Mouse (Mus musculus) limb, embryonic 13.5 days (tissue): ENCODE measurements around the gene Slc36a2. TPM values are rescaled to one million over a fixed set of nuclear protein-coding genes. Genes with fewer than 3 reads are reported as not detected.
"Not testable (repeated sequence)": the region's sequence is repeated elsewhere in the genome, so short reads cannot be mapped to it uniquely, and the experiment has no call there.

Experiments
- ATAC-seq: fragments of 200-750 bp; cut with Nextera tagmentation; 2 replicates; pipeline ENCODE4 v1.8.0; 2017; ENCODE audit warnings: low read depth, moderate number of reproducible peaks, moderate TSS enrichment; ENCODE audit not compliant: low FRiP score
- H3K27ac ChIP-seq: fragments of 300-500 bp; sonication (generic); 2 replicates; pipeline ENCODE4 v1.5.1; 2015; ENCODE audit warnings: inconsistent platforms, mild to moderate bottlenecking, moderate library complexity
- H3K27me3 ChIP-seq: fragments of 300-500 bp; sonication (generic); 2 replicates; pipeline ENCODE4 v1.6.1; 2015; ENCODE audit warnings: mild to moderate bottlenecking, inconsistent platforms
- H3K36me3 ChIP-seq: fragments of 300-500 bp; sonication (generic); 2 replicates; pipeline ENCODE4 v1.6.1; 2015; ENCODE audit warnings: inconsistent platforms, mild to moderate bottlenecking, moderate library complexity
- H3K4me1 ChIP-seq: fragments of 300-500 bp; sonication (generic); 2 replicates; pipeline ENCODE4 v1.6.1; 2015; ENCODE audit warnings: inconsistent platforms
- H3K4me2 ChIP-seq: fragments of 300-500 bp; sonication (generic); replicated peaks from 2 replicates; pipeline ENCODE4 v1.6.1; 2015; ENCODE audit warnings: inconsistent platforms, mild to moderate bottlenecking, moderate library complexity
- H3K4me3 ChIP-seq: fragments of 300-500 bp; sonication (generic); 2 replicates; pipeline ENCODE4 v1.5.1; 2015; ENCODE audit warnings: moderate library complexity, mild to moderate bottlenecking, inconsistent platforms
- H3K9ac ChIP-seq: fragments of 300-500 bp; sonication (generic); 2 replicates; pipeline ENCODE4 v1.6.1; 2015; ENCODE audit warnings: mild to moderate bottlenecking, inconsistent platforms
- H3K9me3 ChIP-seq: fragments of 300-500 bp; sonication (generic); 2 replicates; pipeline ENCODE4 v1.6.1; 2016; ENCODE audit warnings: inconsistent platforms
- WGBS: fragments of 180-500 bp; shearing (Covaris S2); methylation state at CpG from one replicate; pipeline ENCODE4 v1.1.7; 2015; 5-methylcytosine and 5-hydroxymethylcytosine counted together
- polyA plus RNA-seq: library from polyadenylated mRNA; unstranded; fragments of >200 nt; fragmentation: Nextera tagmentation; extraction: Ambion mirVana; gene quantifications from 2 replicates; pipeline ENCODE4 v1.2.1, GENCODE M21; 2015

Slc36a2 gene
- polyA plus RNA-seq, 1 experiment from 2014 or later, result 0.29 TPM

DNA sequence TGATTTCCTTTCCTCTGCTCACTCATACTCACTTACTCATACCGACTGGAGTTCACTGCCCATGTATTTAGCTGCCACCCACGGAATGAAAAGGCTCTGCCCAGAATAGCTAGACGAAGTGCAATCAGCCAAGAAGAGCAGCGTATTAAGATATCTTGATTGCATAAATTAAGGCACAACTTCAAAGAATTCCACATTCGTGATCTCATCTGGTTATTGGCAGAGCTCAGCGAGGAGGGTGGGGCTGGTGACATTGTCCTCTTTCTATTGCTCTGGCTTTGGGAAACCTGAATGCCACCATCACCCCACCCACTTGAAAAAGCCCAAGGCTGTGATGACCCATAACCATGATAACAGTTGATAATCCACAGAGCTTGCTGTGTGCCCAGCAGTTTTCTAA, 56.9 kb downstream of the Slc36a2 start:
- Histone ChIP-seq H3K9me3 (no peaks in the 10 kb centered on the region), H3K4me2 (no peak overlapping the region), H3K27ac (no peak overlapping the region), H3K4me1 (no peaks in the 10 kb centered on the region), H3K36me3 (no peaks in the 10 kb centered on the region), H3K9ac (no peak overlapping the region), H3K4me3 (no peak overlapping the region), H3K27me3 (no peaks in the 10 kb centered on the region)
- 85% methylated on average over 6 of the region's 6 CpGs for WGBS
- ATAC-seq, result no peak

- 79% methylated on average over 3 of the region's 3 CpGs for WGBS
- H3K36me3 ChIP-seq, result no peaks in the 10 kb centered on the region
- no peaks in the 10 kb centered on the region for H3K9me3 ChIP-seq
Measured at GRCm38 (mm10) chr11:55126663-55127062, 58.2 kb downstream of the Slc36a2 start.

DNA sequence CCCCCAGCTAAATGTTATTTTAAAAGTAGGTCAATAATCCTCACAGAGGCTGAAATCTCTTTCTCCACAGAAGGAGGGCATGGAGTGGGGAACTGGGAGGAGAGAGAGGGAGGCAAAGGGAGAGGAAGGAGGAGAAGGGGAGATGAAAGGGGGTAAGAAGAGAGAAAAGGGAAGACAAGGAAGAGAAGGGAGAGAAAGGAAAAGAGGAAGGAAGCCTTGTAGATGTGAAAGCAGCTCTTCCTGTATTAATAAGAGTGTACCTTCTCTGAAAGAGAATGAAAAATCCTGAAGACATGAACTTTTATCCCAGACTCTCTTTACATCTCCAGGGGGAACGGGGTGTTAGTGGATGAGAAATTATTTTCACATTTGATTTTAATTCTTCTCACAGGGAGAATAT, 63.4 kb downstream of the Slc36a2 start:
- Histone ChIP-seq H3K27me3 (no peaks in the 10 kb centered on the region), H3K4me2 (no peak overlapping the region), H3K4me1 (no peaks in the 10 kb centered on the region), H3K9me3 (no peaks in the 10 kb centered on the region), H3K9ac (0 out of 2 replicates have a peak overlapping the region, but pooled peaks have one; percentile 19), H3K36me3 (no peaks in the 10 kb centered on the region), H3K4me3 (no peak overlapping the region), H3K27ac (no peak overlapping the region)
- ATAC-seq, result no peak
- 80% methylated on average over 1 of the region's 1 CpGs for WGBS

More at GRCm38 (mm10) chr11:55126663-55127062, 58.2 kb downstream of the Slc36a2 start:
- Histone ChIP-seq H3K27ac (no peak overlapping the region), H3K9ac (no peak overlapping the region), H3K4me1 (no peaks in the 10 kb centered on the region), H3K4me3 (no peak overlapping the region), H3K4me2 (no peak overlapping the region), H3K27me3 (no peaks in the 10 kb centered on the region)
- no peak for ATAC-seq

GRCm38 (mm10) chr11:55120821-55121271, 64.0 kb downstream of the Slc36a2 start:
- Histone ChIP-seq H3K27ac (no peak overlapping the region), H3K4me2 (no peak overlapping the region), H3K9me3 (no peaks in the 10 kb centered on the region), H3K4me3 (no peak overlapping the region), H3K4me1 (no peaks in the 10 kb centered on the region), H3K27me3 (no peaks in the 10 kb centered on the region), H3K9ac (0 out of 2 replicates have a peak overlapping the region, but pooled peaks have one; percentile 19), H3K36me3 (no peaks in the 10 kb centered on the region)
- WGBS, result 67% methylated on average over 8 of the region's 8 CpGs
- ATAC-seq, result no peak

DNA sequence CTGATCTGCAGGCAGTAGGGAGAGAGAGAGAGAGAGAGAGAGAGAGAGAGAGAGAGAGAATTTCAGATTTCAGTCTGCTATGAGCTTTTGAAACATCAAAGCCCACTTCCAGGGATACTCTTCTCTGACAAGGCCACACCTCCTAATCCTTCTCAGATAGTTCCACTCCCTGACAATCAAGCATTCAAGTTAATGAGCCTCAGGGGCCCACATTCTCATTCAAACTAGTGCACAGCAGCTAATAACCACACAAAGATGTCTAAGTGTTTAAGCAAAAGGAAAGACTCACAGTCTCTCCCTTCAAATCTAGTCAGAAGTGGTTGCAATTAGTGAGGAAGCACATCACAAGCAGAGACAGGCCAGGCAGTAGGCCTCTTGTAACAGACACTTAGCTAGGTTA, 64.6 kb downstream of the Slc36a2 start:
- Histone ChIP-seq H3K9ac (no peak overlapping the region), H3K9me3 (no peaks in the 10 kb centered on the region), H3K27ac (no peak overlapping the region), H3K4me3 (no peak overlapping the region), H3K36me3 (no peaks in the 10 kb centered on the region), H3K27me3 (no peaks in the 10 kb centered on the region), H3K4me1 (no peaks in the 10 kb centered on the region), H3K4me2 (no peak overlapping the region)
- ATAC-seq, result no peak

DNA sequence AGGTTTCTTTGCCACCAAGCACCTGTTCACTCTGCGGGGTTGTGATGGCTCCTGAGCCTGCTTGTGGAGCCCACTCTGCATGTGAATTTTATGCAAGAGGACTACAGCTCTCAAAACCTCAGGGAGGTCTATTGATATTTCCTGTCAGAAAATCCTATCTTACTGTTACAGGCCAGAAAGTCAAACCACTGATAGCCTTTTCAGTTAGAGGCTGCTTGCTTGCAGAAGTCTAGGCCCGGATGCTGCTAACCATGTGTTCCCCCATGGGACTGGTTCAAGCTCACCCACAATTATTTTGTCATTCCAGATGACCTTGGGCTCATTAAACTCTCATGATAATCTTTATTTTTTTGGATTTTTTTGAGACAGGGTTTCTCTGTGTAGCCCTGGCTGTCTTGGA, 67.8 kb downstream of the Slc36a2 start:
- H3K9ac ChIP-seq, result no peak overlapping the region

DNA sequence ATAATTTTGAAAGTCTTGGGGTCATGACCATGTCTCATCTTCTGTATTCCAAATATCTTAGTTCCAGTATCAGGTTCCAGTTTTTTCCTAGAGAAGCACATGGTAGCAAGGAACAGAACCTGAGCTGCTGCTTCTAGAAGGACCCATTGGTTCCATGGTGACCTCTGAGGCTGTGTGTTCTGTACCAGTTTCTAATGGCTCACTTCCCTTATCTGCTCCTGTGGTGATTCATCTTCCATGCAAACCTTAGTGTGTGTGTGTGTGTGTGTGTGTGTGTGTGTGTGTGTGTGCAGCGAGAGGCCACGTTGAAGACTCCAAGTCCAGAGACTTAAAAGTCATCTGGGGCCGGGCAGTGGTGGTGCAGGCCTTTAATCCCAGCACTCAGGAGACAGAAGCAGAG, 68.9 kb downstream of the Slc36a2 start:
- no peaks in the 10 kb centered on the region for H3K9me3 ChIP-seq
- no peak overlapping the region for H3K4me2 ChIP-seq
- no peak overlapping the region for H3K4me3 ChIP-seq
- no peak for ATAC-seq
- no peak overlapping the region for H3K9ac ChIP-seq
- H3K27me3 ChIP-seq, result no peaks in the 10 kb centered on the region
- no peak overlapping the region for H3K27ac ChIP-seq
- no peaks in the 10 kb centered on the region for H3K36me3 ChIP-seq
- H3K4me1 ChIP-seq, result no peaks in the 10 kb centered on the region
- 93% methylated on average over 3 of the region's 3 CpGs for WGBS

More for the DNA sequence above, 67.8 kb downstream of the Slc36a2 start:
- H3K4me2 ChIP-seq, result no peak overlapping the region
- H3K4me3 ChIP-seq, result no peak overlapping the region
- no peaks in the 10 kb centered on the region for H3K27me3 ChIP-seq
- no peak overlapping the region for H3K27ac ChIP-seq
- no peaks in the 10 kb centered on the region for H3K9me3 ChIP-seq
- H3K36me3 ChIP-seq, result no peaks in the 10 kb centered on the region
- no peaks in the 10 kb centered on the region for H3K4me1 ChIP-seq
- ATAC-seq, result no peak
- WGBS, result 86% methylated on average over 2 of the region's 2 CpGs

- 77% methylated on average over 2 of the region's 2 CpGs for WGBS
- no peaks in the 10 kb centered on the region for H3K9me3 ChIP-seq
- H3K4me3 ChIP-seq, result no peak overlapping the region
- no peak overlapping the region for H3K4me2 ChIP-seq
- H3K27ac ChIP-seq, result no peak overlapping the region
- H3K9ac ChIP-seq, result no peak overlapping the region
- peaks cover 7% of the 10 kb centered on the region for H3K4me1 ChIP-seq
- no peaks in the 10 kb centered on the region for H3K36me3 ChIP-seq
- H3K27me3 ChIP-seq, result no peaks in the 10 kb centered on the region
- ATAC-seq, result no peak
Measured at GRCm38 (mm10) chr11:55114291-55114690, 70.6 kb downstream of the Slc36a2 start.

DNA sequence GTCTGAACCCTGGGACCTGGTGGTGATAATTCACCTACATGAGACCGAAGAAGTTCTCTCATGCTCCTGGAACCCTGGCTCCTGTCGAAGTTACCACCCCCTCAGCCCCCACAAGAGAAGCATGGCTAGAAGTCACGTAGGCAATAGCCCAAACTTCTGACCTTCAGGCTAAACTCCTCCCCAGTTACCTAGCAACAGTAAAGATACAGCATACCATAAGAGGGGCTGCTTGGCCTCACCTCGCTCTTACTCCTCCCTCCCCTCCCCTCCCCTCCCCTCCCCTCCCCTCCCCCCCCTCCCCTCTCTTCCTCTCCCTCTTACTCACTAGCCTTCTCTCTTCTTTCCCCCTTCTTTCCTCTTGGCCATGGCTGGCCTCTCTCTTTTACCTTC, 71.0 kb downstream of the Slc36a2 start:
- not testable (repeated sequence) for H3K36me3 ChIP-seq, ATAC-seq, H3K27me3 ChIP-seq, H3K27ac ChIP-seq, H3K9ac ChIP-seq, H3K4me2 ChIP-seq, H3K4me3 ChIP-seq, H3K4me1 ChIP-seq, H3K9me3 ChIP-seq
- 32% methylated on average over 4 of the region's 4 CpGs for WGBS

GRCm38 (mm10) chr11:55113209-55113860, 71.5 kb downstream of the Slc36a2 start:
- WGBS, result 60% methylated on average over 7 of the region's 7 CpGs

GRCm38 (mm10) chr11:55110566-55111169, 74.2 kb downstream of the Slc36a2 start:
- Histone ChIP-seq H3K9me3 (no peaks in the 10 kb centered on the region), H3K4me2 (no peak overlapping the region), H3K4me1 (peaks cover 7% of the 10 kb centered on the region), H3K4me3 (no peak overlapping the region), H3K9ac (no peak overlapping the region), H3K27me3 (no peaks in the 10 kb centered on the region), H3K27ac (no peak overlapping the region), H3K36me3 (peaks cover 6% of the 10 kb centered on the region; the same call in 1 of the 2 replicates)
- 68% methylated on average over 7 of the region's 7 CpGs for WGBS
- peak; percentile 73 for ATAC-seq

More at GRCm38 (mm10) chr11:55113209-55113860, 71.5 kb downstream of the Slc36a2 start:
- no peaks in the 10 kb centered on the region for H3K27me3 ChIP-seq
- no peaks in the 10 kb centered on the region for H3K9me3 ChIP-seq
- no peak overlapping the region for H3K27ac ChIP-seq
- peaks cover 7% of the 10 kb centered on the region for H3K4me1 ChIP-seq
- no peaks in the 10 kb centered on the region; the same call in 1 of the 2 replicates for H3K36me3 ChIP-seq
- no peak for ATAC-seq
- H3K9ac ChIP-seq, result no peak overlapping the region
- H3K4me2 ChIP-seq, result no peak overlapping the region
- no peak overlapping the region for H3K4me3 ChIP-seq

DNA sequence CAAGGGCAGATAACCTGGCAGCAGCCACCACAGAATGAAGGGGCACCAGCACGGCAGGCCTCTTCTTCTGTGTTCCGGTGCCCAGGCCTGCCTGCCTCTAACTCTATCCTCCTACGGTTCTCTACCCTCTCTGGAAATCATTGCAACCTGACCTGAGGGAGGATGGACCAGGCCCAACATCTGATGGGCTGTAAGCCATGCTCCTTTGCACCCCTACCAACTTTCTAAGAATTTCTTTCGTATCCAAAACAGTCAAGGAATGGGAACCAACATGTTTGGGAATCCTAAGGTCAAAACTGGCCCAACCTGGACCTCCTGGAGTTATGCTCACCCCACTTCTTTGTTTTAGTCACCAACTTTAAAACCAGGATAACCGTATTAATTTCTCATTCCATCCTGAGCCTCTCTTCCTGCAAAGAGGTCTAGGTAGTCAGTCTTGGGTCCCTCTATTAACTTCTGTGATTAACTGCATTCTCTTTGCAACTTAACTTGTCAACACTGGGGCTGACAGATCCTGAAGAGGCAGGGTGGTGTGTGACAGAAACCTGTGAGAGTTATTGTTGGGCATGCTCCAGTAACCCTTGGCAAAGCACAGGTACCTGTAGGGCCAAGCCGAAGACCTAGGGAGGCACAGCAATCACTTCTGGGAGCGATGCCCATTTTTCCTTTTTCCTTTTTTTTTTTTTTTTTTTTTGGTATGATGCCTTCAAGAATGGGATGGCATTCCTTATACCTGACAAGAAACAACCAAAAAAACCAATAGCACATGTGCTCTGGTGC, 75.2 kb downstream of the Slc36a2 start:
- Histone ChIP-seq H3K9me3 (no peaks in the 10 kb centered on the region), H3K27me3 (no peaks in the 10 kb centered on the region), H3K36me3 (peaks cover 6% of the 10 kb centered on the region; the same call in 1 of the 2 replicates), H3K27ac (no peak overlapping the region), H3K4me1 (peaks cover 7% of the 10 kb centered on the region), H3K4me2 (no peak overlapping the region), H3K4me3 (no peak overlapping the region), H3K9ac (no peak overlapping the region)
- WGBS, result 86% methylated on average over 7 of the region's 7 CpGs
- no peak for ATAC-seq
